ENCODE assay signal across 8 mouse cellular contexts in genomic region chr8:84192023-84192422, GRCm38 (mm10). TPM values are rescaled to one million over a fixed set of nuclear protein-coding genes. Genes with fewer than 3 reads are reported as not detected.
DNase-seq lines count a peak whose midpoint lies in the region; ATAC-seq and TF ChIP-seq lines count a peak whose summit lies in the region.

No protein-coding gene starts in this region.

- H3K9ac ChIP-seq in heart, adult 2 months (ENCODE audit: low read depth, low read length) = peak overlapping the region; percentile 79
- peak overlapping the region; percentile 47 for H3K9ac ChIP-seq in lung, embryonic 14.5 days
- H3K9ac ChIP-seq in neural tube, embryonic 15.5 days (replicated peaks) = 0 out of 2 replicates have a peak overlapping the region, but pooled peaks have one; percentile 5

- H3K4me1 ChIP-seq in heart, adult 2 months (ENCODE audit: control insufficient read depth, insufficient read depth, low read length) = peaks cover 17% of the 10 kb centered on the region
- H3K4me1 ChIP-seq in lung, embryonic 14.5 days (ENCODE audit: insufficient read depth) = peaks cover 8% of the 10 kb centered on the region; the same call in 1 of the 2 replicates
- H3K4me1 ChIP-seq in neural tube, embryonic 15.5 days = peaks cover 19% of the 10 kb centered on the region

- H3K4me3 ChIP-seq in heart, adult 2 months = peak overlapping the region; percentile 56
- peak overlapping the region; percentile 24 for H3K4me3 ChIP-seq in lung, embryonic 14.5 days (ENCODE audit: low read depth, low read length)
- H3K4me3 ChIP-seq in neural tube, embryonic 15.5 days (replicated peaks) = peak overlapping the region; percentile 17; the same call in 1 of the 2 replicates

- intact Hi-C loops in heart, adult 2 months (cut with DNase I) = no loop called here

- no peaks in the 10 kb centered on the region; the same call in 1 of the 2 replicates for H3K36me3 ChIP-seq in heart, adult 2 months (ENCODE audit: control insufficient read depth, insufficient read depth, low read length)
- H3K36me3 ChIP-seq in lung, embryonic 14.5 days (ENCODE audit: insufficient read depth) = no peaks in the 10 kb centered on the region
- no peaks in the 10 kb centered on the region for H3K36me3 ChIP-seq in neural tube, embryonic 15.5 days

- no peaks in the 10 kb centered on the region for H3K9me3 ChIP-seq in lung, embryonic 14.5 days (ENCODE audit: low read depth, low read length)
- no peaks in the 10 kb centered on the region for H3K9me3 ChIP-seq in neural tube, embryonic 15.5 days (replicated peaks)

- H3K79me2 ChIP-seq in heart, adult 2 months (replicated peaks; ENCODE audit: control insufficient read depth, insufficient read depth, low read length) = no peaks in the 10 kb centered on the region

- DNase-seq in ovary, adult 18-20 months (ENCODE audit: low spot score) = peak; percentile 69
- no peak for DNase-seq in ovary, postnatal 10 days (ENCODE audit: low spot score)
- peak; percentile 74 for DNase-seq in c-Kit-positive CD71-positive TER-119-positive erythroid progenitor cells, embryonic 14.5 days (ENCODE audit: low spot score)
- DNase-seq in heart, adult 2 months = peak; percentile 83 to 90
- peak; percentile 58 for DNase-seq in kidney, adult 11 months
- DNase-seq in lung, embryonic 14.5 days = peak; percentile 82
- DNase-seq in thymus, postnatal 4 days = no peak

- peak; percentile 77 for ATAC-seq in lung, embryonic 14.5 days (ENCODE audit: insufficient read depth)
- 0 out of 2 replicates have a peak, but pooled peaks have one; percentile 9 for ATAC-seq in neural tube, embryonic 15.5 days (ENCODE audit: low FRiP score)

- TF ChIP-seq POLR2A in heart, adult 2 months (IDR thresholded peaks at IDR 0.05; ENCODE audit: insufficient read depth, low read depth, low read length) = peak; percentile 53; the same call in 1 of the 2 replicates

- peak overlapping the region; percentile 97 for H3K27ac ChIP-seq in heart, adult 2 months
- peak overlapping the region; percentile 96 for H3K27ac ChIP-seq in lung, embryonic 14.5 days (ENCODE audit: low read depth)
- peak overlapping the region; percentile 73 for H3K27ac ChIP-seq in neural tube, embryonic 15.5 days (replicated peaks)

- H3K27me3 ChIP-seq in heart, adult 2 months (ENCODE audit: control insufficient read depth, insufficient read depth, low read length) = no peaks in the 10 kb centered on the region
- H3K27me3 ChIP-seq in lung, embryonic 14.5 days (ENCODE audit: insufficient read depth, low read length) = no peaks in the 10 kb centered on the region
- H3K27me3 ChIP-seq in neural tube, embryonic 15.5 days (replicated peaks) = peaks cover 5% of the 10 kb centered on the region; the same call in 1 of the 2 replicates

- TF ChIP-seq EP300 in heart, adult 2 months (IDR thresholded peaks at IDR 0.05; ENCODE audit: insufficient read depth, low read depth, low read length) = peak; percentile 91

- 7% methylated on average over 13 of the region's 13 CpGs for WGBS in heart, adult 2 months
- 30% methylated on average over 13 of the region's 13 CpGs for WGBS in lung, embryonic 14.5 days
- 31% methylated on average over 13 of the region's 13 CpGs for WGBS in neural tube, embryonic 15.5 days

- TF ChIP-seq CTCF in heart, adult 2 months (IDR thresholded peaks at IDR 0.05) = no peak
- no peak for TF ChIP-seq CTCF in lung, embryonic 14.5 days (IDR thresholded peaks at IDR 0.05; ENCODE audit: low read depth)

- H3K4me2 ChIP-seq in lung, embryonic 14.5 days = peak overlapping the region; percentile 61
- H3K4me2 ChIP-seq in neural tube, embryonic 15.5 days = peak overlapping the region; percentile 48

RNA-seq across cellular contexts. Expression of gene Nanos3, which starts 7.0 kb away (rescaled TPM):
- total RNA-seq in heart, adult 2 months (2021) = 1 to 10 TPM in 1 of 2 experiments, not detected in 1; 1.9 TPM
- 0.61 TPM in 1 of 2 replicates, not detected in the other for polyA plus RNA-seq in heart, adult 2 months (2012; rRNA removed)
- 2.8 and 4.2 TPM in 2 replicates for polyA plus RNA-seq in lung, embryonic 14.5 days (2014; fragmentation: Nextera tagmentation; extraction: Ambion mirVana)
- polyA plus RNA-seq in neural tube, embryonic 15.5 days (2015; fragmentation: Nextera tagmentation; extraction: Ambion mirVana) = 7.4 and 11.9 TPM in 2 replicates

RNA-seq across cellular contexts. Expression of gene 4930432K21Rik, which starts 44.2 kb away (rescaled TPM):
- under 1 TPM; 0.26 to 0.30 TPM for total RNA-seq in heart, adult 2 months (2021)
- 0.29 and 0.55 TPM in 2 replicates for polyA plus RNA-seq in heart, adult 2 months (2012; rRNA removed)
- polyA plus RNA-seq in lung, embryonic 14.5 days (2014; fragmentation: Nextera tagmentation; extraction: Ambion mirVana) = 0.66 and 0.99 TPM in 2 replicates
- polyA plus RNA-seq in neural tube, embryonic 15.5 days (2015; fragmentation: Nextera tagmentation; extraction: Ambion mirVana) = 2.0 and 2.6 TPM in 2 replicates

RNA-seq across cellular contexts. Expression of gene Cc2d1a, which starts 44.3 kb away (rescaled TPM):
- 10 to 100 TPM; 10.6 to 11.9 TPM for total RNA-seq in heart, adult 2 months (2021)
- 10.2 and 11.2 TPM in 2 replicates for polyA plus RNA-seq in heart, adult 2 months (2012; rRNA removed)
- 17.3 and 23.6 TPM in 2 replicates for polyA plus RNA-seq in lung, embryonic 14.5 days (2014; fragmentation: Nextera tagmentation; extraction: Ambion mirVana)
- polyA plus RNA-seq in neural tube, embryonic 15.5 days (2015; fragmentation: Nextera tagmentation; extraction: Ambion mirVana) = 41.3 and 43.7 TPM in 2 replicates

RNA-seq across cellular contexts. Expression of gene Zswim4, which starts 44.8 kb away (rescaled TPM):
- total RNA-seq in heart, adult 2 months (2021) = 1 to 10 TPM; 6.8 to 8.2 TPM
- polyA plus RNA-seq in heart, adult 2 months (2012; rRNA removed) = 7.6 and 10.4 TPM in 2 replicates
- polyA plus RNA-seq in lung, embryonic 14.5 days (2014; fragmentation: Nextera tagmentation; extraction: Ambion mirVana) = 13.9 and 14.4 TPM in 2 replicates
- 14.8 and 16.0 TPM in 2 replicates for polyA plus RNA-seq in neural tube, embryonic 15.5 days (2015; fragmentation: Nextera tagmentation; extraction: Ambion mirVana)

RNA-seq across cellular contexts. Expression of gene D8Ertd738e, which starts 57.5 kb away (rescaled TPM):
- total RNA-seq in heart, adult 2 months (2021) = 100 to 1,000 TPM; 206 to 249 TPM
- 144 and 158 TPM in 2 replicates for polyA plus RNA-seq in heart, adult 2 months (2012; rRNA removed)
- polyA plus RNA-seq in lung, embryonic 14.5 days (2014; fragmentation: Nextera tagmentation; extraction: Ambion mirVana) = 377 and 384 TPM in 2 replicates
- 263 and 280 TPM in 2 replicates for polyA plus RNA-seq in neural tube, embryonic 15.5 days (2015; fragmentation: Nextera tagmentation; extraction: Ambion mirVana)

Comparison
In these comparisons a context has a peak if more than half of its experiments do, and no peak if none do; other contexts are left out.
1. DNase-seq: peak in ovary, adult 18-20 months (single experiment), c-Kit-positive CD71-positive TER-119-positive erythroid progenitor cells, embryonic 14.5 days (single experiment), heart, adult 2 months (2 of 2), kidney, adult 11 months (single experiment) and lung, embryonic 14.5 days (single experiment); none in ovary, postnatal 10 days (single experiment) and thymus, postnatal 4 days (single experiment).
2. H3K9ac ChIP-seq: peak in every context shown above with its lines; median percentile 79 in heart, adult 2 months; 47 in lung, embryonic 14.5 days; 5 in neural tube, embryonic 15.5 days.
3. Peak in every context shown above with its lines, with median percentiles within 50 percentile points of each other: H3K27ac ChIP-seq and H3K4me3 ChIP-seq.